Mouse (Mus musculus) bone marrow macrophage, adult 2 months (primary cell): ENCODE measurements around the gene Aurkb. TPM values are rescaled to one million over a fixed set of nuclear protein-coding genes. Genes with fewer than 3 reads are reported as not detected.
A peak's percentile ranks its signal among the peaks of the same experiment; 100 is the strongest.
"Not testable (repeated sequence)": the region's sequence is repeated elsewhere in the genome, so short reads cannot be mapped to it uniquely, and the experiment has no call there.

ENCODE experiments used
- H3K27ac ChIP-seq: 2 replicates; pipeline ENCODE4 v1.5.1; 2012; ENCODE audit warnings: low read depth, low read length; ENCODE audit not compliant: insufficient read depth
- H3K4me1 ChIP-seq: 2 replicates; pipeline ENCODE4 v1.6.1; 2012; ENCODE audit warnings: low read length; ENCODE audit not compliant: control insufficient read depth, insufficient read depth
- H3K4me3 ChIP-seq: 2 replicates; pipeline ENCODE4 v1.5.1; 2012; ENCODE audit warnings: mild to moderate bottlenecking, low read length, moderate library complexity; ENCODE audit not compliant: insufficient read depth
- CTCF ChIP-seq: IDR thresholded peaks from 2 replicates; pipeline ENCODE4 v1.5.1; 2012; ENCODE audit warnings: low read depth, mild to moderate bottlenecking, low read length, moderate library complexity
- POLR2A ChIP-seq: IDR thresholded peaks from 2 replicates; pipeline ENCODE4 v1.6.1; 2012; ENCODE audit warnings: mild to moderate bottlenecking, low read depth, low read length, borderline replicate concordance
- polyA plus RNA-seq: library from polyadenylated mRNA; stranded (reverse); fragments of >200 nt; gene quantifications from 2 replicates; pipeline ENCODE4 v1.2.4, GENCODE M21; 2012; ENCODE audit not compliant: missing spikeins, insufficient read depth, insufficient read length

The Aurkb gene
- polyA plus RNA-seq, 1 experiment: 52.8 TPM

- peaks cover 7% of the 10 kb centered on the region for H3K4me1 ChIP-seq
Observed at GRCm38 (mm10) chr11:69089616-69090290, 44.3 kb downstream of the Aurkb start.

GRCm38 (mm10) chr11:69090367-69090766 lies 44.9 kb downstream of the Aurkb start:
- no peak overlapping the region for H3K4me3 ChIP-seq
- no peak overlapping the region for H3K27ac ChIP-seq
- TF ChIP-seq CTCF (no peak), POLR2A (no peak)
- peaks cover 7% of the 10 kb centered on the region for H3K4me1 ChIP-seq

More at GRCm38 (mm10) chr11:69089616-69090290, 44.3 kb downstream of the Aurkb start:
- no peak overlapping the region for H3K27ac ChIP-seq
- H3K4me3 ChIP-seq: peak overlapping the region; percentile 99
- TF ChIP-seq CTCF: no peak
- no peak for TF ChIP-seq POLR2A

DNA sequence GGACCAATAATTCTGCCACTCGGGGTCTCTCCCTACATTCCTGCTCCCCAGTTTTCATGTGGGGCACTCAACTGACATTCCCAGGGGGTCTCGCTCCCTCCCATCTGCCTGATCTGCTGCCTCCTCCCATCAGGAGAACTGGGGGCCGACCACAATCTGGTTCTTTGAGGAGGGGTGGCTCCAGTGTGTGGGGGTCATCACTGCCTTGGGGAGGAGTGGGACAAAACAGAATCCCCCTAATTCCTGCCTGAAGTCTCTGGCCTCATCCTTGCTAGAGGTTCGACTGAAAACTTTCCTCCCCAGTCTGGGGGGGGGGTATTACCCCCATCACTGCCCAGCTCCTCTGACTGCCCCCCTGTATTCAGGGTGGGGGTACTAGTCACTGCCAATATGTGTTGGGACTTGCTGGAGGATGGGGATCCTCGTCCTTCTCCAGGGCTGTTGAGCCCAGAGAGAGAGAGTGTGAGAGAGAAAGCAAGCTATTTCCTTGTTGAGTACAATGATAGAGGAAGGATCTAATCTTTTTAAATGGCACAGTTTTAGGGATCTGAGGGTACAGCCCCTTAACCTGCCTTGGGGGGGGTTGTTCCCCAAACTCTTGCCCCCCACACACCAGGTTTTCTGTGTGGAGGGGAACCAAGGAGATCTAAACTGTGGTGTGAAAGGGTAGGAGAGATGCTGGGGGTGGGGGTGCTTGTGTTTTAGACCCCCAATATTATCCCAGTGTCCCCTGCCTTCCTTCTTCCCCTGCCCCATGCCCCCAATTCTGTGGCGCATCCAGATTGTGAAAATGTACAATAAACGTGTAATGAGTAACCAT lies 46.3 kb downstream of the Aurkb start:
- TF ChIP-seq POLR2A (no peak), CTCF (no peak)
- no peak overlapping the region for H3K4me3 ChIP-seq
- peaks cover 12% of the 10 kb centered on the region for H3K4me1 ChIP-seq
- H3K27ac ChIP-seq: no peak overlapping the region

GRCm38 (mm10) chr11:69092386-69092751 lies 46.9 kb downstream of the Aurkb start:
- Histone ChIP-seq H3K4me1 (peaks cover 12% of the 10 kb centered on the region), H3K27ac (no peak overlapping the region), H3K4me3 (no peak overlapping the region)
- TF ChIP-seq POLR2A (no peak), CTCF (peak; percentile 65)

- TF ChIP-seq CTCF (no peak), POLR2A (no peak)
- Histone ChIP-seq H3K27ac (no peak overlapping the region), H3K4me1 (peaks cover 17% of the 10 kb centered on the region), H3K4me3 (no peak overlapping the region)
Observed at GRCm38 (mm10) chr11:69092871-69093270, 47.4 kb downstream of the Aurkb start.

DNA sequence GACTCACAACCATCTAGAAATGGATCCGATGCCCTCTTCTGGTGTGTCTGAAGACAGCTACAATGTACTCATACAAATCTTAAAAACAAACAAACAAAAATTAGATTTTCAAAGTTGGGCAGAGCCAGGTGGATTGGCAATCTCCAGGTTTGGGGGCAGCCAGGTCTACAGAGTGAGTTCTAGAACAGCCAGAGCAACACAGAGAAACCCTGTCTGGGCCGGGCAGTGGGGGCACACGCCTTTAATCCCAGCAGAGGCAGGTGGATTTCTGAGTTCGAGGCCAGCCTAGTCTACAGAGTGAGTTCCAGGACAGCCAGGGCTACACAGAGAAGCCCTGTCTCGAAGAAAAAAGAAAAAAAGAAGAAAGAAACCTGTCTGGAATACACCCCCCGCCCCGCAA lies 48.4 kb downstream of the Aurkb start:
- H3K27ac ChIP-seq, H3K4me3 ChIP-seq: not testable (repeated sequence)
- peaks cover 23% of the 10 kb centered on the region for H3K4me1 ChIP-seq

DNA sequence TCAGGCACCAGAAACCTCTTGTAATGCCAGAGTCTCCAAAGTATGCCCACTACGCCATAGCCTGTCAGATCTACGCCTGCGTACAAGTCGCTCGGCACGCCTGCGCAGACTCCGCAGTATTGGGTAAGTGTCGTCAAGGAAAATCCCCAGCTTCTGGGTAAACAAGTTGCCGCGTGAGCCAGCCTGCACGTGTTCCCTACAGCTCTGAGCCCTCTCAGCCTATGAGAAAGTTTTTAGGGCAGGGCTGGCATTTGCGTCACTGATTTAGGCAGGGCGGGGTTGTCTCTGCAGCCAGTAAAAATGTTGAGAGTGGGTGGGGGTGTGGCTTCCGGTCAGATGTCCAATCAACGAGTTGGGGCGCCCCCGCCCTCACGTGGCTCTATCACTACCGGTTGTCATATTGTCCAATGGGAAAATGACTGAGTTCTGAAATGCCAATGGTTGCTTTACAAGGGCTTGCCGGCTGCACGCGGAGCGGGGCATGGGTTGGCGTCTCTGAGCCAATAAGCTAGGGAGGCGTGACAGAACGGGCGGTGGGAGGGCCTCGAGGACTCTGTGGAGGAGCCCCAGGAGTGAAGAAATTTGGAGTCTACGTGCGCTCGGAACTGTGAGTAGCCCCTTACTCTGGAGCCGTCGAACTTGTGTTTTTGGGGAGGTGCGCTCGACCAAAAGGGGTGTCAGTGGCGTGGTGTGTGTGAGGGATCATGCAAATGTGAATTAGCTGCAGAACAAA lies 49.4 kb downstream of the Aurkb start, which contains the start of gene Per1:
Gene Per1, plus strand, starts transcription at position 521 of the 733 bp plus-strand sequence.
- H3K4me1 ChIP-seq: peaks cover 22% of the 10 kb centered on the region
- peak within 1 kb of the TSS; percentile 79 for H3K27ac ChIP-seq

GRCm38 (mm10) chr11:69095511-69096231 lies 50.2 kb downstream of the Aurkb start:
- TF ChIP-seq POLR2A (no peak), CTCF (no peak)
- peak overlapping the region; percentile 53 for H3K27ac ChIP-seq
- H3K4me3 ChIP-seq: peak overlapping the region; percentile 77
- peaks cover 25% of the 10 kb centered on the region for H3K4me1 ChIP-seq

More for the DNA sequence above, 49.4 kb downstream of the Aurkb start, which contains the start of gene Per1:
- H3K4me3 ChIP-seq: peak within 1 kb of the TSS; percentile 77
- TF ChIP-seq POLR2A: no peak
- TF ChIP-seq CTCF: no peak

- H3K4me1 ChIP-seq: peaks cover 32% of the 10 kb centered on the region
- H3K4me3 ChIP-seq: peak overlapping the region; percentile 77
- TF ChIP-seq POLR2A: no peak
- no peak for TF ChIP-seq CTCF
- no peak overlapping the region for H3K27ac ChIP-seq
Observed at GRCm38 (mm10) chr11:69096360-69096986, 51.0 kb downstream of the Aurkb start.
